Mouse (Mus musculus) MEL (cell line): ENCODE data around the gene Ube2o. TPM values are rescaled to one million over a fixed set of nuclear protein-coding genes. Genes with fewer than 3 reads are reported as not detected.
A peak's percentile ranks its signal among the peaks of the same experiment; 100 is the strongest.

Source experiments
- DNase-seq: peaks from one replicate; pipeline ENCODE4 v3.0.0; 2011; ENCODE audit warnings: low read depth, low spot score
- H3K27ac ChIP-seq: 2 replicates; pipeline ENCODE4 v1.5.1; 2012; ENCODE audit warnings: low read depth, mild to moderate bottlenecking, control low read depth, low read length, moderate library complexity; ENCODE audit not compliant: control insufficient read depth
- H3K27me3 ChIP-seq, 2 experiments: fragments of 150-350 bp in 1 of 2; sonication (generic) in 1 of 2; 2 replicates each; pipeline ENCODE4 v1.6.1; 2012; ENCODE audit warnings: low read length in 2 of 2, mild to moderate bottlenecking in 2 of 2, improper control_type of control experiment in 1 of 2, moderate library complexity in 1 of 2; ENCODE audit not compliant: insufficient read depth in 2 of 2, control insufficient read depth in 1 of 2
- H3K36me3 ChIP-seq, 2 experiments: 2 replicates each; pipeline ENCODE4 v1.6.1; 2012 to 2014; ENCODE audit warnings: low read length in 2 of 2, improper control_type of control experiment in 1 of 2, inconsistent platforms in 1 of 2, mild to moderate bottlenecking in 1 of 2; ENCODE audit not compliant: insufficient read depth in 2 of 2, control insufficient read depth in 1 of 2
- H3K4me1 ChIP-seq, 2 experiments: fragments of 150-350 bp in 1 of 2; sonication (generic) in 1 of 2; 2 replicates each; pipeline ENCODE4 v1.6.1; 2012; ENCODE audit warnings: low read length in 2 of 2, improper control_type of control experiment in 1 of 2, mild to moderate bottlenecking in 1 of 2; ENCODE audit not compliant: insufficient read depth in 2 of 2, control insufficient read depth in 1 of 2
- H3K4me3 ChIP-seq, 2 experiments: fragments of 150-350 bp in 1 of 2; sonication (generic) in 1 of 2; 2 replicates each; pipeline ENCODE4 v1.5.1; 2012; ENCODE audit warnings: low read depth in 2 of 2, low read length in 2 of 2, mild to moderate bottlenecking in 2 of 2, moderate library complexity in 2 of 2, control low read depth in 1 of 2, improper control_type of control experiment in 1 of 2; ENCODE audit not compliant: control insufficient read depth in 1 of 2, insufficient read depth in 1 of 2
- H3K79me2 ChIP-seq: 2 replicates; pipeline ENCODE4 v1.6.1; 2012; ENCODE audit warnings: mild to moderate bottlenecking, low read length, moderate library complexity; ENCODE audit not compliant: control insufficient read depth, poor library complexity, insufficient read depth
- H3K9ac ChIP-seq: 2 replicates; pipeline ENCODE4 v1.6.1; 2012; ENCODE audit warnings: low read depth, mild to moderate bottlenecking, control low read depth, low read length, moderate library complexity; ENCODE audit not compliant: control insufficient read depth, poor library complexity, severe bottlenecking
- H3K9me3 ChIP-seq: fragments of 150-350 bp; sonication (generic); replicated peaks from 2 replicates; pipeline ENCODE4 v1.6.1; 2012; ENCODE audit warnings: mild to moderate bottlenecking, low read length, improper control_type of control experiment, moderate library complexity; ENCODE audit not compliant: insufficient read depth
- BHLHE40 ChIP-seq: IDR thresholded peaks from 2 replicates; pipeline ENCODE4 v1.6.1; 2012; ENCODE audit warnings: low read depth, mild to moderate bottlenecking, inconsistent platforms, low read length, improper control_type of control experiment, borderline replicate concordance
- CHD1 ChIP-seq: IDR thresholded peaks from 2 replicates; pipeline ENCODE4 v1.6.1; 2012; ENCODE audit warnings: low read depth, mild to moderate bottlenecking, inconsistent platforms, low read length, improper control_type of control experiment
- CHD2 ChIP-seq: IDR thresholded peaks from 2 replicates; pipeline ENCODE4 v1.6.1; 2011; ENCODE audit warnings: low read length, improper control_type of control experiment
- CTCF ChIP-seq, 3 experiments: IDR thresholded peaks in 2 of 3; conservative IDR thresholded peaks in 1 of 3; 2 replicates each; pipeline ENCODE4 v1.5.1; 2011 to 2012; ENCODE audit warnings: low read length in 3 of 3, low read depth in 2 of 3, mild to moderate bottlenecking in 2 of 3, improper control_type of control experiment in 1 of 3, inconsistent platforms in 1 of 3, mixed read lengths in 1 of 3, moderate library complexity in 1 of 3; ENCODE audit not compliant: control insufficient read depth in 1 of 3, insufficient read depth in 1 of 3, poor library complexity in 1 of 3, severe bottlenecking in 1 of 3
- EP300 ChIP-seq, 2 experiments: IDR thresholded peaks; 2 replicates each; pipeline ENCODE4 v1.6.1; 2011; ENCODE audit warnings: improper control_type of control experiment in 2 of 2, low read length in 2 of 2, low read depth in 1 of 2, mild to moderate bottlenecking in 1 of 2
- ETS1 ChIP-seq: IDR thresholded peaks from 2 replicates; pipeline ENCODE4 v1.6.1; 2012; ENCODE audit warnings: low read depth, mild to moderate bottlenecking, inconsistent platforms, low read length, improper control_type of control experiment, moderate library complexity
- GABPA ChIP-seq: IDR thresholded peaks from 2 replicates; pipeline ENCODE4 v1.6.1; 2012; ENCODE audit warnings: low read depth, mild to moderate bottlenecking, inconsistent platforms, low read length, improper control_type of control experiment, moderate library complexity
- GATA1 ChIP-seq: IDR thresholded peaks from 2 replicates; pipeline ENCODE4 v1.6.1; 2011; ENCODE audit warnings: low read depth, low read length, improper control_type of control experiment
- HCFC1 ChIP-seq: IDR thresholded peaks from 2 replicates; pipeline ENCODE4 v1.6.1; 2012; ENCODE audit warnings: low read depth, mild to moderate bottlenecking, inconsistent platforms, low read length, improper control_type of control experiment, moderate library complexity
- KAT2A ChIP-seq: conservative IDR thresholded peaks from 2 replicates; pipeline ENCODE4 v1.6.1; 2012; ENCODE audit warnings: low read depth, low read length, improper control_type of control experiment, inconsistent platforms
- MAFK ChIP-seq: IDR thresholded peaks from 2 replicates; pipeline ENCODE4 v1.6.1; 2011; ENCODE audit warnings: low read depth, mild to moderate bottlenecking, low read length, improper control_type of control experiment, borderline replicate concordance
- MAX ChIP-seq: IDR thresholded peaks from 2 replicates; pipeline ENCODE4 v1.6.1; 2011; ENCODE audit warnings: low read length, improper control_type of control experiment
- MAZ ChIP-seq: IDR thresholded peaks from 2 replicates; pipeline ENCODE4 v1.6.1; 2012; ENCODE audit warnings: low read depth, mild to moderate bottlenecking, inconsistent platforms, low read length, improper control_type of control experiment
- MEF2A ChIP-seq: IDR thresholded peaks from 2 replicates; pipeline ENCODE4 v1.6.1; 2014; ENCODE audit warnings: low read depth, mild to moderate bottlenecking, inconsistent platforms, low read length, improper control_type of control experiment; ENCODE audit not compliant: poor library complexity, insufficient replicate concordance, severe bottlenecking; ENCODE audit errors: extremely low read depth
- MXI1 ChIP-seq: IDR thresholded peaks from 2 replicates; pipeline ENCODE4 v1.6.1; 2011; ENCODE audit warnings: mild to moderate bottlenecking, low read depth, low read length, improper control_type of control experiment
- MYB ChIP-seq: IDR thresholded peaks from 2 replicates; pipeline ENCODE4 v1.6.1; 2011; ENCODE audit warnings: mild to moderate bottlenecking, low read depth, low read length, improper control_type of control experiment
- MYC ChIP-seq: IDR thresholded peaks from 2 replicates; pipeline ENCODE4 v1.6.1; 2011; ENCODE audit warnings: low read depth, mild to moderate bottlenecking, low read length, improper control_type of control experiment, moderate library complexity
- NELFE ChIP-seq: IDR thresholded peaks from 2 replicates; pipeline ENCODE4 v1.6.1; 2011; ENCODE audit warnings: low read depth, low read length, improper control_type of control experiment
- NRF1 ChIP-seq: IDR thresholded peaks from 2 replicates; pipeline ENCODE4 v1.6.1; 2014; ENCODE audit warnings: low read depth, mild to moderate bottlenecking, inconsistent platforms, low read length, improper control_type of control experiment, moderate library complexity; ENCODE audit not compliant: poor library complexity, insufficient read depth, severe bottlenecking
- POLR2A ChIP-seq, 2 experiments: IDR thresholded peaks; 2 replicates each; pipeline ENCODE4 v1.6.1; 2011 to 2012; ENCODE audit warnings: low read length in 2 of 2, mild to moderate bottlenecking in 2 of 2, control low read depth in 1 of 2, improper control_type of control experiment in 1 of 2, low read depth in 1 of 2, moderate library complexity in 1 of 2; ENCODE audit not compliant: control insufficient read depth in 1 of 2, insufficient read depth in 1 of 2, poor library complexity in 1 of 2
- POLR2AphosphoS2 ChIP-seq: IDR thresholded peaks from 2 replicates; pipeline ENCODE4 v1.6.1; 2011; ENCODE audit warnings: low read length, improper control_type of control experiment
- POLR2AphosphoS5 ChIP-seq: IDR thresholded peaks from 2 replicates; pipeline ENCODE4 v1.6.1; 2012; ENCODE audit warnings: low read depth, borderline replicate concordance, mild to moderate bottlenecking, inconsistent platforms, low read length, moderate library complexity, mixed read lengths
- RAD21 ChIP-seq: IDR thresholded peaks from 2 replicates; pipeline ENCODE4 v1.6.1; 2011; ENCODE audit warnings: mild to moderate bottlenecking, low read depth, low read length, improper control_type of control experiment
- RCOR1 ChIP-seq: IDR thresholded peaks from 2 replicates; pipeline ENCODE4 v1.6.1; 2012; ENCODE audit warnings: low read depth, mild to moderate bottlenecking, inconsistent platforms, low read length, improper control_type of control experiment
- SIN3A ChIP-seq: IDR thresholded peaks from 2 replicates; pipeline ENCODE4 v1.6.1; 2012; ENCODE audit warnings: low read length, improper control_type of control experiment, inconsistent platforms
- SMC3 ChIP-seq: IDR thresholded peaks from 2 replicates; pipeline ENCODE4 v1.6.1; 2011; ENCODE audit warnings: low read depth, low read length, improper control_type of control experiment
- TAL1 ChIP-seq: IDR thresholded peaks from 2 replicates; pipeline ENCODE4 v1.6.1; 2012; ENCODE audit warnings: mild to moderate bottlenecking, inconsistent platforms, low read length, moderate library complexity, mixed read lengths
- TBP ChIP-seq: IDR thresholded peaks from 2 replicates; pipeline ENCODE4 v1.8.0; 2011; ENCODE audit warnings: low read depth, low read length, improper control_type of control experiment
- TCF12 ChIP-seq: IDR thresholded peaks from 2 replicates; pipeline ENCODE4 v1.6.1; 2014; ENCODE audit warnings: low read depth, mild to moderate bottlenecking, inconsistent platforms, low read length, improper control_type of control experiment, moderate library complexity
- UBTF ChIP-seq: IDR thresholded peaks from 2 replicates; pipeline ENCODE4 v1.6.1; 2012; ENCODE audit warnings: low read depth, mild to moderate bottlenecking, inconsistent platforms, low read length, improper control_type of control experiment, moderate library complexity, borderline replicate concordance; ENCODE audit not compliant: insufficient read depth
- USF1 ChIP-seq: IDR thresholded peaks from 2 replicates; pipeline ENCODE4 v1.6.1; 2014; ENCODE audit warnings: low read depth, mild to moderate bottlenecking, inconsistent platforms, low read length, improper control_type of control experiment, moderate library complexity
- USF2 ChIP-seq, 2 experiments: IDR thresholded peaks; 2 replicates each; pipeline ENCODE4 v1.6.1; 2011 to 2012; ENCODE audit warnings: improper control_type of control experiment in 2 of 2, low read length in 2 of 2, borderline replicate concordance in 1 of 2, inconsistent platforms in 1 of 2, low read depth in 1 of 2, mild to moderate bottlenecking in 1 of 2; ENCODE audit not compliant: insufficient read depth in 1 of 2
- ZC3H11A ChIP-seq: IDR thresholded peaks from 2 replicates; pipeline ENCODE4 v1.6.1; 2012; ENCODE audit warnings: low read depth, mild to moderate bottlenecking, inconsistent platforms, low read length, improper control_type of control experiment
- ZKSCAN1 ChIP-seq: IDR thresholded peaks from 2 replicates; pipeline ENCODE4 v1.6.1; 2012; ENCODE audit warnings: low read depth, mild to moderate bottlenecking, inconsistent platforms, low read length, improper control_type of control experiment, moderate library complexity
- ZMIZ1 ChIP-seq: IDR thresholded peaks from 2 replicates; pipeline ENCODE4 v1.6.1; 2012; ENCODE audit warnings: low read depth, mild to moderate bottlenecking, inconsistent platforms, low read length, improper control_type of control experiment, moderate library complexity
- ZNF384 ChIP-seq: IDR thresholded peaks from 2 replicates; pipeline ENCODE4 v1.6.1; 2012; ENCODE audit warnings: low read depth, mild to moderate bottlenecking, inconsistent platforms, low read length, improper control_type of control experiment
- polyA plus RNA-seq, 2 experiments: library from polyadenylated mRNA; stranded (reverse) in 1 of 2; unstranded in 1 of 2; fragments of >175 nt in 1 of 2; fragments of >200 nt in 1 of 2; gene quantifications; 2 replicates each; pipeline versions ENCODE4 v1.2.1 to v1.2.4; 2012; ENCODE audit warnings: low replicate concordance in 2 of 2, low read depth in 1 of 2; ENCODE audit not compliant: insufficient read length in 2 of 2, insufficient read depth in 1 of 2, missing spikeins in 1 of 2
- total RNA-seq: library from RNA; depleted of rRNA; stranded (reverse); fragments of 300-350 nt; gene quantifications from 2 replicates; pipeline ENCODE4 v1.2.3, GENCODE M21; 2012

Ube2o gene
- total and polyA plus RNA-seq, 3 experiments, result 22.9 to 42.8 TPM; not detected in 1

- Histone ChIP-seq H3K9me3 (no peaks in the 10 kb centered on the region), H3K79me2 (peaks cover 28% of the 10 kb centered on the region), H3K36me3 (peaks cover 3 to 14% of the 10 kb centered on the region in 2 experiments; a peak in 3 of 4 replicates), H3K9ac (peak overlapping the region; percentile 5; the same call in 1 of the 2 replicates), H3K27ac (peak overlapping the region; percentile 36; the same call in 1 of the 2 replicates), H3K4me3 (no peak overlapping the region), H3K4me1 (peaks cover 8 to 20% of the 10 kb centered on the region in 2 experiments; a peak in 3 of 4 replicates), H3K27me3 (no peaks in the 10 kb centered on the region)
- DNase-seq, result peak; percentile 62
- no peak; the same call in 1 of the 2 replicates for TF ChIP-seq ZMIZ1
- TF ChIP-seq ZNF384, result no peak
- TF ChIP-seq MAX, result peak; percentile 37; the same call in 1 of the 2 replicates
- no peak for TF ChIP-seq MYB
- TF ChIP-seq GABPA, result no peak
- 0 out of 2 replicates have a peak, but pooled peaks have one; percentile 30 for TF ChIP-seq ZKSCAN1
- no peak for TF ChIP-seq UBTF
- TF ChIP-seq EP300 (IDR thresholded peaks at IDR 0.05; ENCODE audit: low read depth in 1 of 2, low read length in 2 of 2), result peak; percentile 67 to 79
- TF ChIP-seq ZC3H11A, result no peak
- TF ChIP-seq BHLHE40, result no peak
- TF ChIP-seq SIN3A, result peak; percentile 40; the same call in 1 of the 2 replicates
- 0 out of 2 replicates have a peak, but pooled peaks have one; percentile 16 for TF ChIP-seq NELFE
- TF ChIP-seq USF2 (IDR thresholded peaks at IDR 0.05; ENCODE audit: borderline replicate concordance in 1 of 2, insufficient read depth in 1 of 2, low read depth in 1 of 2, low read length in 2 of 2), result no peak
- no peak for TF ChIP-seq USF1
- TF ChIP-seq RAD21, result no peak
- peak; percentile 76; the same call in 1 of the 2 replicates for TF ChIP-seq TCF12
- peak; percentile 44; the same call in 1 of the 2 replicates for TF ChIP-seq TAL1
- no peak for TF ChIP-seq CHD2
- TF ChIP-seq MYC, result no peak
- no peak for TF ChIP-seq NRF1
- TF ChIP-seq MXI1, result no peak
- TF ChIP-seq POLR2AphosphoS2, result no peak
- no peak for TF ChIP-seq MEF2A
- TF ChIP-seq CTCF (IDR thresholded peaks at IDR 0.05 in 2 of 3, conservative IDR thresholded peaks at IDR 0.05 in 1 of 3; ENCODE audit: control insufficient read depth in 1 of 3, insufficient read depth in 1 of 3, low read depth in 2 of 3, low read length in 3 of 3, poor library complexity in 1 of 3, severe bottlenecking in 1 of 3), result no peak
- no peak for TF ChIP-seq MAZ
- no peak for TF ChIP-seq RCOR1
- TF ChIP-seq POLR2AphosphoS5, result no peak
- TF ChIP-seq TBP, result no peak
- TF ChIP-seq POLR2A (IDR thresholded peaks at IDR 0.05; ENCODE audit: control insufficient read depth in 1 of 2, insufficient read depth in 1 of 2, low read depth in 1 of 2, low read length in 2 of 2, poor library complexity in 1 of 2), result no peak
- no peak for TF ChIP-seq KAT2A
- peak; percentile 43; the same call in 1 of the 2 replicates for TF ChIP-seq GATA1
- TF ChIP-seq SMC3, result peak; percentile 20; the same call in 1 of the 2 replicates
- TF ChIP-seq CHD1, result no peak
- TF ChIP-seq MAFK, result no peak
- no peak for TF ChIP-seq HCFC1
- peak; percentile 44; the same call in 1 of the 2 replicates for TF ChIP-seq ETS1
Measured at GRCm38 (mm10) chr11:116536685-116537084, 44.6 kb downstream of the Ube2o start.
